Mouse (Mus musculus): ENCODE data around the gene Nsmce3.

GRCm38 (mm10) chr7:64911945-64912344, 39.1 kb upstream of the Nsmce3 start:
- TF ChIP-seq CTCF (conservative IDR thresholded peaks at IDR 0.05; ENCODE audit: insufficient read depth, insufficient read length, low read depth, low read length) (no peak), POLR2A (IDR thresholded peaks at IDR 0.05; ENCODE audit: low read depth, low read length) (no peak)

Measured in kidney, adult 2 months (tissue).